Mouse (Mus musculus): ENCODE data around the gene Vapa. TPM values are rescaled to one million over a fixed set of nuclear protein-coding genes. Genes with fewer than 3 reads are reported as not detected.

Gene Vapa
- polyA plus RNA-seq, 1 experiment from 2014 or later, result 177 TPM

GRCm38 (mm10) chr17:65597857-65598486 is 15.4 kb downstream of the Vapa start:
- Histone ChIP-seq H3K4me1 (ENCODE audit: control insufficient read depth in 2 of 2, insufficient read depth in 2 of 2, low read length in 2 of 2) (peaks cover 6 to 14% of the 10 kb centered on the region in 2 experiments), H3K27me3 (ENCODE audit: control insufficient read depth, insufficient read depth, low read length) (no peaks in the 10 kb centered on the region), H3K4me2 (ENCODE audit: low read length) (peak overlapping the region; percentile 7; the same call in 1 of the 2 replicates), H3K9ac (ENCODE audit: low read length) (no peak overlapping the region), H3K36me3 (ENCODE audit: control insufficient read depth, insufficient read depth, low read length) (peaks cover 9% of the 10 kb centered on the region; the same call in 1 of the 2 replicates), H3K4me3 (ENCODE audit: control insufficient read depth in 1 of 2, insufficient read depth in 1 of 2, low read depth in 1 of 2, low read length in 2 of 2) (no peak overlapping the region), H3K27ac (replicated peaks in 1 of 2; ENCODE audit: control insufficient read depth in 1 of 2, insufficient read depth in 1 of 2, low read depth in 2 of 2, low read length in 2 of 2) (peak overlapping the region; percentile 11 to 25; a peak in 1 of 4 replicates), H3K9me3 (ENCODE audit: control insufficient read depth, low read length) (no peaks in the 10 kb centered on the region)
- no peak for ATAC-seq (ENCODE audit: insufficient number of reproducible peaks, insufficient read depth, low FRiP score, low read depth)
- WGBS, result 42% methylated on average over 3 of the region's 3 CpGs

DNA sequence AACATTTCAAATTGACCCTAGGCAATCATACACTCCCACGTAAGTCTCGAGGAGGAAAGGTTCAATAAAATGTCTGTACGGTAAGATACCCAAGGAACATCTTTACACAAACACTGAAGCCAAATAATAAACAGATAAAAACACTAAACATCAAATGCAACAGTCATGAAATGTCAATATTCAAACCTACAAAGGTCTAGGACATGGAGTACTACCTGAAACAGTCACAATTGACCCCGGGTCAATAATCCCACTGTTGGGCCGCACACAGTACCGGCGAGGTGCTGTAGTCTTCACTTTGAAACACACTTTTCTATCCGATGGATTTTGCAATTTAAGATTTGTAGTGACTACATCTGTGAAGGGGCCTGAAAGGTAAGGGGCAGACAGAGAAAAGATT is 18.7 kb downstream of the Vapa start:
- ATAC-seq (ENCODE audit: insufficient number of reproducible peaks, insufficient read depth, low FRiP score, low read depth), result no peak
- Histone ChIP-seq H3K27ac (replicated peaks in 1 of 2; ENCODE audit: control insufficient read depth in 1 of 2, insufficient read depth in 1 of 2, low read depth in 2 of 2, low read length in 2 of 2) (no peak overlapping the region), H3K36me3 (ENCODE audit: control insufficient read depth, insufficient read depth, low read length) (peaks cover 33% of the 10 kb centered on the region), H3K4me1 (ENCODE audit: control insufficient read depth in 2 of 2, insufficient read depth in 2 of 2, low read length in 2 of 2) (peaks cover 6 to 14% of the 10 kb centered on the region in 2 experiments), H3K4me3 (ENCODE audit: control insufficient read depth in 1 of 2, insufficient read depth in 1 of 2, low read depth in 1 of 2, low read length in 2 of 2) (no peak overlapping the region), H3K9ac (ENCODE audit: low read length) (no peak overlapping the region), H3K4me2 (ENCODE audit: low read length) (no peak overlapping the region), H3K27me3 (ENCODE audit: control insufficient read depth, insufficient read depth, low read length) (no peaks in the 10 kb centered on the region), H3K9me3 (ENCODE audit: control insufficient read depth, low read length) (no peaks in the 10 kb centered on the region)
- WGBS, result 89% methylated on average over 8 of the region's 8 CpGs

DNA sequence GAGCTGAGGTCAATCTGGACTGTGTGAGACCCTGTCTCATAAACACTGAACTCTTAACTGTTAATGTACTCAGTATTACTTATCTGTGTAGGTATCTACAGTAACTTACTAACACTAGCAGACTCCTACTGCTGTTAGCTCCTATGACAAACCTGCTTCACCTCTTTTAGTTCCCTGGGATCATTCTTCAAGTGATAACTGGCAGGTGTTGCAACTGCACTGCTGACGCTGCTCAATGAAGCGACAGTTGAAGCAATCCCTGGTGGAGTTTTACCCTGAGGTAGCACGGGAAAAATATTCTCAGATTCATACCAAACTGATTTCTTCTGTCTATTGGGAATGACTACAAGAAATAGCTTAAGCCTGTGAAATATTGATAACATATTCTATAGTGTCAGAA is 26.5 kb downstream of the Vapa start:
- Histone ChIP-seq H3K4me1 (ENCODE audit: control insufficient read depth in 2 of 2, insufficient read depth in 2 of 2, low read length in 2 of 2) (0 out of 4 replicates have a peak, but pooled peaks cover 0 to 4% of the 10 kb centered on the region in 2 experiments), H3K36me3 (ENCODE audit: control insufficient read depth, insufficient read depth, low read length) (peaks cover 24% of the 10 kb centered on the region), H3K27me3 (ENCODE audit: control insufficient read depth, insufficient read depth, low read length) (no peaks in the 10 kb centered on the region), H3K9me3 (ENCODE audit: control insufficient read depth, low read length) (no peaks in the 10 kb centered on the region), H3K9ac (ENCODE audit: low read length) (no peak overlapping the region), H3K4me2 (ENCODE audit: low read length) (no peak overlapping the region), H3K4me3 (ENCODE audit: control insufficient read depth in 1 of 2, insufficient read depth in 1 of 2, low read depth in 1 of 2, low read length in 2 of 2) (no peak overlapping the region), H3K27ac (replicated peaks in 1 of 2; ENCODE audit: control insufficient read depth in 1 of 2, insufficient read depth in 1 of 2, low read depth in 2 of 2, low read length in 2 of 2) (peak overlapping the region in 1 of 2 experiments; percentile 43; a peak in 2 of 4 replicates)
- no peak for ATAC-seq (ENCODE audit: insufficient number of reproducible peaks, insufficient read depth, low FRiP score, low read depth)
- WGBS, result 41% methylated on average over 3 of the region's 3 CpGs

GRCm38 (mm10) chr17:65581440-65581839 is 31.9 kb downstream of the Vapa start:
- Histone ChIP-seq H3K4me3 (ENCODE audit: control insufficient read depth in 1 of 2, insufficient read depth in 1 of 2, low read depth in 1 of 2, low read length in 2 of 2) (no peak overlapping the region), H3K9ac (ENCODE audit: low read length) (no peak overlapping the region), H3K4me1 (ENCODE audit: control insufficient read depth in 2 of 2, insufficient read depth in 2 of 2, low read length in 2 of 2) (0 out of 4 replicates have a peak, but pooled peaks cover 0 to under 1% of the 10 kb centered on the region in 2 experiments), H3K27ac (replicated peaks in 1 of 2; ENCODE audit: control insufficient read depth in 1 of 2, insufficient read depth in 1 of 2, low read depth in 2 of 2, low read length in 2 of 2) (no peak overlapping the region), H3K4me2 (ENCODE audit: low read length) (no peak overlapping the region), H3K9me3 (ENCODE audit: control insufficient read depth, low read length) (no peaks in the 10 kb centered on the region), H3K27me3 (ENCODE audit: control insufficient read depth, insufficient read depth, low read length) (no peaks in the 10 kb centered on the region), H3K36me3 (ENCODE audit: control insufficient read depth, insufficient read depth, low read length) (peaks cover 43% of the 10 kb centered on the region)
- 92% methylated on average over 5 of the region's 5 CpGs for WGBS
- ATAC-seq (ENCODE audit: insufficient number of reproducible peaks, insufficient read depth, low FRiP score, low read depth), result no peak

DNA sequence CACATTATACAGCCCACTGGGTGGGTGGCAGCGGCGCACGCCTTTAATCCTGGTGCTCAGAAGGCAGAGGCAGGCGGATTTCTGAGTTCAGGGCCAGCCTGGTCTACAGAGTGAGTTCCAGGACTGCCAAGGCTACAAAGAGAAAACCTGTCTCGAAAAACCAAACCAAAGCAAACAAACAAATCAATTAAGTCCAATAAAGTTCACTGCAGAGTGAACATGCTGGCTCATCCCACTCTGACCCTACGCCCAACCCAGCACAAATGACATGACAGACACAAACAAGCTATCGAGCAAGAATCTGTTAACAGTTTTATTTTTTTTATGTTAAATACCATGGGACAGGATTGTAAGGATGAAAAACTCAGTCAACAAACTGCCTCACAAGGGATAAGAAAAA is 33.6 kb downstream of the Vapa start:
- ATAC-seq (ENCODE audit: insufficient number of reproducible peaks, insufficient read depth, low FRiP score, low read depth), result no peak
- H3K36me3 ChIP-seq (ENCODE audit: control insufficient read depth, insufficient read depth, low read length), result peaks cover 43% of the 10 kb centered on the region
- 96% methylated on average over 7 of the region's 7 CpGs for WGBS

DNA sequence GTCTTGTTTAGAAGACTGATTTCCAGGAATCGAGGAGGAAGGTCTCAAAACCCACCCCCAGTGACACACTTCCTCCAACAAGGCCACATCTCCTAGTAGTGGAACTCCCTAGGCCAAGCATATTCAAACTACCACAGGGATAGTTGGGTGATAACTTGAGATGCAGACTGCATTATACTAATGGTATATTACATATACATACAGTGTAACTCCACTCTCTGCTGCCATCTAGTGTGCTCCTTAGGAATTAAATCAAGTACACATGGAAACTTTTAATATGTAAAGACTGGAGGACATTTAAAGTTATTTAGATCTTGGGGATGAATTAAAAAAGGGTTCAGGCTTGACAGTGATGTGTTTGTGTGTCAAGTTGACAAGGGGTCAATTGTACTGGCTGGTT is 38.0 kb downstream of the Vapa start:
- Histone ChIP-seq H3K27ac (replicated peaks in 1 of 2; ENCODE audit: control insufficient read depth in 1 of 2, insufficient read depth in 1 of 2, low read depth in 2 of 2, low read length in 2 of 2) (no peak overlapping the region), H3K4me2 (ENCODE audit: low read length) (no peak overlapping the region), H3K4me3 (ENCODE audit: control insufficient read depth in 1 of 2, insufficient read depth in 1 of 2, low read depth in 1 of 2, low read length in 2 of 2) (no peak overlapping the region), H3K9me3 (ENCODE audit: control insufficient read depth, low read length) (no peaks in the 10 kb centered on the region), H3K27me3 (ENCODE audit: control insufficient read depth, insufficient read depth, low read length) (no peaks in the 10 kb centered on the region), H3K36me3 (ENCODE audit: control insufficient read depth, insufficient read depth, low read length) (peaks cover 22% of the 10 kb centered on the region), H3K9ac (ENCODE audit: low read length) (no peak overlapping the region), H3K4me1 (ENCODE audit: control insufficient read depth in 2 of 2, insufficient read depth in 2 of 2, low read length in 2 of 2) (peaks cover 17 to 18% of the 10 kb centered on the region in 2 experiments)
- 77% methylated on average over 1 of the region's 1 CpGs for WGBS
- no peak for ATAC-seq (ENCODE audit: insufficient number of reproducible peaks, insufficient read depth, low FRiP score, low read depth)

More for the DNA sequence above, 33.6 kb downstream of the Vapa start:
- Histone ChIP-seq H3K27ac (replicated peaks in 1 of 2; ENCODE audit: control insufficient read depth in 1 of 2, insufficient read depth in 1 of 2, low read depth in 2 of 2, low read length in 2 of 2) (no peak overlapping the region), H3K27me3 (ENCODE audit: control insufficient read depth, insufficient read depth, low read length) (no peaks in the 10 kb centered on the region), H3K4me1 (ENCODE audit: control insufficient read depth in 2 of 2, insufficient read depth in 2 of 2, low read length in 2 of 2) (no peaks in the 10 kb centered on the region), H3K9me3 (ENCODE audit: control insufficient read depth, low read length) (no peaks in the 10 kb centered on the region), H3K9ac (ENCODE audit: low read length) (no peak overlapping the region), H3K4me2 (ENCODE audit: low read length) (no peak overlapping the region), H3K4me3 (ENCODE audit: control insufficient read depth in 1 of 2, insufficient read depth in 1 of 2, low read depth in 1 of 2, low read length in 2 of 2) (no peak overlapping the region)

DNA sequence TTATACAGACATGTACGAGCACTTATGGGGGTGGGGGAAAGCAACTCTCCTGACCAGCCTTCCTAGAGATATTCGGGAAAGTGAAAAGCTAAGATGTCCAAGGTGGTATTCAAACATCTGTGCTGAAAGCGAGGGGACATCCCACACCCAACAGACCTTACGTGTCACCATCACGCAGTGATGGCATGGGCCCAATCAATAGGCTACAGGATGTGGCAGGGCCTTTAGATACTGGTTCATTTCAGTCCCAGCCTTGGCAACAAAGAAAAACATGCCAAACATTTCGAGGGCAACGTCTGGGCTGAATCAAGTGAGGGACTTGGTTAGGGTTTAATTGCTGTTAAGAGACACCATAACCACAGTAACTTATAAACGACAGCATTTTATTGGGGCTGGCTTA is 38.5 kb downstream of the Vapa start:
- Histone ChIP-seq H3K4me1 (ENCODE audit: control insufficient read depth in 2 of 2, insufficient read depth in 2 of 2, low read length in 2 of 2) (peaks cover 17 to 18% of the 10 kb centered on the region in 2 experiments), H3K27me3 (ENCODE audit: control insufficient read depth, insufficient read depth, low read length) (no peaks in the 10 kb centered on the region), H3K4me2 (ENCODE audit: low read length) (no peak overlapping the region), H3K9ac (ENCODE audit: low read length) (no peak overlapping the region), H3K4me3 (ENCODE audit: control insufficient read depth in 1 of 2, insufficient read depth in 1 of 2, low read depth in 1 of 2, low read length in 2 of 2) (no peak overlapping the region), H3K36me3 (ENCODE audit: control insufficient read depth, insufficient read depth, low read length) (peaks cover 17% of the 10 kb centered on the region), H3K9me3 (ENCODE audit: control insufficient read depth, low read length) (no peaks in the 10 kb centered on the region), H3K27ac (replicated peaks in 1 of 2; ENCODE audit: control insufficient read depth in 1 of 2, insufficient read depth in 1 of 2, low read depth in 2 of 2, low read length in 2 of 2) (no peak overlapping the region)
- no peak for ATAC-seq (ENCODE audit: insufficient number of reproducible peaks, insufficient read depth, low FRiP score, low read depth)
- 81% methylated on average over 8 of the region's 8 CpGs for WGBS

GRCm38 (mm10) chr17:65571866-65572265 is 41.5 kb downstream of the Vapa start:
- H3K27me3 ChIP-seq (ENCODE audit: control insufficient read depth, insufficient read depth, low read length), result no peaks in the 10 kb centered on the region
- no peak overlapping the region for H3K9ac ChIP-seq (ENCODE audit: low read length)
- H3K4me1 ChIP-seq (ENCODE audit: control insufficient read depth in 2 of 2, insufficient read depth in 2 of 2, low read length in 2 of 2), result peaks cover 17 to 18% of the 10 kb centered on the region in 2 experiments
- H3K27ac ChIP-seq (replicated peaks in 1 of 2; ENCODE audit: control insufficient read depth in 1 of 2, insufficient read depth in 1 of 2, low read depth in 2 of 2, low read length in 2 of 2), result peak overlapping the region; percentile 77 to 79
- no peaks in the 10 kb centered on the region for H3K36me3 ChIP-seq (ENCODE audit: control insufficient read depth, insufficient read depth, low read length)
- ATAC-seq (ENCODE audit: insufficient number of reproducible peaks, insufficient read depth, low FRiP score, low read depth), result no peak
- WGBS, result 39% methylated on average over 9 of the region's 9 CpGs
- H3K4me2 ChIP-seq (ENCODE audit: low read length), result peak overlapping the region; percentile 30; the same call in 1 of the 2 replicates
- no peak overlapping the region for H3K4me3 ChIP-seq (ENCODE audit: control insufficient read depth in 1 of 2, insufficient read depth in 1 of 2, low read depth in 1 of 2, low read length in 2 of 2)
- no peaks in the 10 kb centered on the region for H3K9me3 ChIP-seq (ENCODE audit: control insufficient read depth, low read length)

Measured in heart, embryonic 14.5 days (tissue).